Mouse (Mus musculus) heart, embryonic 14.5 days (tissue): ENCODE measurements around the gene Rin2. TPM values are rescaled to one million over a fixed set of nuclear protein-coding genes. Genes with fewer than 3 reads are reported as not detected.

Experiments
- ATAC-seq: fragments of 200-750 bp; cut with Nextera tagmentation; 2 replicates; pipeline ENCODE4 v1.8.0; 2017; ENCODE audit warnings: low read depth, moderate TSS enrichment; ENCODE audit not compliant: insufficient number of reproducible peaks, insufficient read depth, low FRiP score
- H3K27ac ChIP-seq, 2 experiments: fragments of 200-500 bp in 1 of 2; fragments of 300-500 bp in 1 of 2; sonication (generic) in 1 of 2; replicated peaks in 1 of 2; 2 replicates each; pipeline ENCODE4 v1.5.1; 2012 to 2014; ENCODE audit warnings: low read depth in 2 of 2, low read length in 2 of 2, control low read depth in 1 of 2, mild to moderate bottlenecking in 1 of 2, mixed read lengths in 1 of 2; ENCODE audit not compliant: control insufficient read depth in 1 of 2, insufficient read depth in 1 of 2
- H3K27me3 ChIP-seq: fragments of 300-500 bp; sonication (generic); 2 replicates; pipeline ENCODE4 v1.6.1; 2014; ENCODE audit warnings: mild to moderate bottlenecking, low read length, control low read depth; ENCODE audit not compliant: control insufficient read depth, insufficient read depth
- H3K36me3 ChIP-seq: fragments of 300-500 bp; sonication (generic); 2 replicates; pipeline ENCODE4 v1.6.1; 2014; ENCODE audit warnings: mild to moderate bottlenecking, control low read depth, low read length, mixed read lengths; ENCODE audit not compliant: control insufficient read depth, insufficient read depth
- H3K4me1 ChIP-seq, 2 experiments: fragments of 200-500 bp in 1 of 2; fragments of 300-500 bp in 1 of 2; sonication (generic) in 1 of 2; 2 replicates each; pipeline ENCODE4 v1.6.1; 2012 to 2014; ENCODE audit warnings: low read length in 2 of 2, control low read depth in 1 of 2, mixed read lengths in 1 of 2; ENCODE audit not compliant: control insufficient read depth in 2 of 2, insufficient read depth in 2 of 2
- H3K4me2 ChIP-seq: fragments of 300-500 bp; sonication (generic); 2 replicates; pipeline ENCODE4 v1.6.1; 2014; ENCODE audit warnings: mild to moderate bottlenecking, low read length
- H3K4me3 ChIP-seq, 2 experiments: fragments of 200-500 bp in 1 of 2; fragments of 300-500 bp in 1 of 2; sonication (generic) in 1 of 2; 2 replicates each; pipeline ENCODE4 v1.5.1; 2012 to 2014; ENCODE audit warnings: low read length in 2 of 2, mild to moderate bottlenecking in 2 of 2, control low read depth in 1 of 2, low read depth in 1 of 2, moderate library complexity in 1 of 2; ENCODE audit not compliant: control insufficient read depth in 1 of 2, insufficient read depth in 1 of 2
- H3K9ac ChIP-seq: fragments of 300-500 bp; sonication (generic); 2 replicates; pipeline ENCODE4 v1.6.1; 2014; ENCODE audit warnings: mild to moderate bottlenecking, low read length
- H3K9me3 ChIP-seq: fragments of 300-500 bp; sonication (generic); 2 replicates; pipeline ENCODE4 v1.6.1; 2016; ENCODE audit warnings: low read length, control low read depth; ENCODE audit not compliant: control insufficient read depth
- WGBS: fragments of 180-500 bp; shearing (Covaris S2); extraction: QIAGEN DNeasy Blood & Tissue Kit; methylation state at CpG from one replicate; pipeline ENCODE4 v1.1.7; 2014; 5-methylcytosine and 5-hydroxymethylcytosine counted together
- polyA plus RNA-seq: library from polyadenylated mRNA; unstranded; fragments of >200 nt; fragmentation: Nextera tagmentation; extraction: Ambion mirVana; gene quantifications from 2 replicates; pipeline ENCODE4 v1.2.1, GENCODE M21; 2014

Rin2 gene
- polyA plus RNA-seq, 1 experiment from 2014 or later: 20.8 TPM

DNA sequence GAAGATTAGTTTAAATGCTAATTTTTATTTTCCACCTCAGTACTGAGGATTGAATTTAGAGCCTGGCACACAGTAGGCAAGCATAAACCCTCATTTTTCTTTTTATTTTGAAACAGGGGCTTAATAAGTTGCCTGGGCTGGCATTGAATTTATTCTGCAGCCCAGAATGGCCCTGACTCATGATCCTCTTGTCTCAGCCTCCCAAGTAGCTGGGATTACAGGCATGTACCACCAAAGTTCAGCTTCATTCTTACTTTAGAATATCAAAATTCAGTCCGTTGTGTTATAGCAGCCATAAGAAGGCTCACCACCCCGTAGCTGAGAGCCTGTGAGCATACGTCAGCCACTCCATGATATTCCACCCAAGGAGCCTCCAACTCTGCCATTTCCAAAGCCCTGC, 191.2 kb downstream of the Rin2 start:
- WGBS: 95% methylated on average over 3 of the region's 3 CpGs
- H3K27ac ChIP-seq: no peak overlapping the region
- no peaks in the 10 kb centered on the region for H3K27me3 ChIP-seq
- H3K4me1 ChIP-seq: peaks cover 10 to 17% of the 10 kb centered on the region in 2 experiments
- H3K9ac ChIP-seq: no peak overlapping the region
- H3K4me3 ChIP-seq: no peak overlapping the region
- H3K36me3 ChIP-seq: peaks cover 11% of the 10 kb centered on the region; the same call in 1 of the 2 replicates
- no peak overlapping the region for H3K4me2 ChIP-seq
- ATAC-seq: no peak
- H3K9me3 ChIP-seq: 0 out of 2 replicates have a peak, but pooled peaks cover 6% of the 10 kb centered on the region

DNA sequence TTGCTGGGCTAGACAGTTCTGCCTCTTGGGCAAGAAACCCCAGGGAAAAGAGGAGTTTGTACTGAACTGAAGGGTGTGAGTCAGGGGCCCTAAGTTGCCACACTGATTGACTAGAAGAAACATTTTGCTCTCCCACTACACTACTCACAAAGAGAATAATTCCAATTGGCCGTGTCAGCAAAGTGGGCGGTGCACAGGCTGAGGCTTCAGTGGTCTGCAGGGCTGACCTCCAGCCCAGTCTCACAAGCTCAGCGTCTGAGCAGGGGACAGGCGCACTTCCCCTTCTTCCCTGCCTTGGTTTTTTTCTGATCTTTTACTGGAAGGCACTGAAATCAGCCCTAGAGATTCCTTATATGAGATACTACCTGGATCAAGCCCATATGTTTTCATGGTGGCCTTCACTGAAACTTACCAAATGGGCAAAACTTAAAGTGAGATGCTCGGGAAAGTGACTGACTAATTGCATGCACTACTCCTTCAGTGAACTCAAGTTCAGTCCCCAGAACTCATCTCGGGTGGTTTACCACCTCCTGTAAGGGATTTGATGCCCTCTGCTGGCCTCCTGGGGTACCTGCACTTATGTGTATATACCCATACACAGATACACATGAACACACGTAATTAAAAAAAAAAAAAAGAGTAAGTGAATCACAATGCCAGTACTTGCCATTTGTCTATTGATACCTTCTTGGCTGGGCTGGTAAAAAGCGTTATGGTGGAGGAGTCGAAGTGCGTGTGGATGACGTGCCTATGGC, 191.9 kb downstream of the Rin2 start:
- H3K9me3 ChIP-seq: 0 out of 2 replicates have a peak, but pooled peaks cover 6% of the 10 kb centered on the region
- peaks cover 7 to 11% of the 10 kb centered on the region in 2 experiments for H3K4me1 ChIP-seq
- H3K9ac ChIP-seq: no peak overlapping the region
- H3K27ac ChIP-seq: no peak overlapping the region
- H3K4me2 ChIP-seq: no peak overlapping the region
- no peaks in the 10 kb centered on the region for H3K27me3 ChIP-seq
- H3K36me3 ChIP-seq: peaks cover 11% of the 10 kb centered on the region; the same call in 1 of the 2 replicates
- WGBS: 91% methylated on average over 11 of the region's 11 CpGs
- ATAC-seq: no peak
- H3K4me3 ChIP-seq: no peak overlapping the region

DNA sequence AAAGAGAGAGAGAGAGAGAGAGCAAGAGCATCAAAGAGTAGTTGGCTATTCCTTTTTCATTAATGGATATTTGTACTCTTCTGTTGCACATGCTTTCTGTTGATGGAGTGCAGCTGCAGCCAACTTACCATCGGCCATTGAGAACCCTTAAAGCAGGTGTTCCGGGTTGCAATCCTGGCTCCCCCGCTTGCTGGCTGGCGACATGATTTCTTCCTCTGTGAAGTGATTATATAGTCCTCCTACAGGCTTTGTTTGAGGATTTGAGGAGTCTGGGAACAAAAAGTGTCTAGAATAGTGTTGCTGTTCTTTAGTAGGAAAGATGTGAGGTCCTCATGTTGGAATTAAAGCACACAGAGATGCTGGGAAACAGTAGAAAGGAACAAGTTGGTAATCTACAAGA, 196.3 kb downstream of the Rin2 start:
- H3K36me3 ChIP-seq: peaks cover 21% of the 10 kb centered on the region
- no peak overlapping the region for H3K27ac ChIP-seq
- 91% methylated on average over 4 of the region's 4 CpGs for WGBS
- 0 out of 2 replicates have a peak, but pooled peaks cover 6% of the 10 kb centered on the region for H3K9me3 ChIP-seq
- H3K4me2 ChIP-seq: no peak overlapping the region
- ATAC-seq: no peak
- H3K4me1 ChIP-seq: peaks cover 0 to 4% of the 10 kb centered on the region in 2 experiments; a peak in 1 of 4 replicates
- H3K27me3 ChIP-seq: no peaks in the 10 kb centered on the region
- H3K9ac ChIP-seq: no peak overlapping the region
- H3K4me3 ChIP-seq: no peak overlapping the region

DNA sequence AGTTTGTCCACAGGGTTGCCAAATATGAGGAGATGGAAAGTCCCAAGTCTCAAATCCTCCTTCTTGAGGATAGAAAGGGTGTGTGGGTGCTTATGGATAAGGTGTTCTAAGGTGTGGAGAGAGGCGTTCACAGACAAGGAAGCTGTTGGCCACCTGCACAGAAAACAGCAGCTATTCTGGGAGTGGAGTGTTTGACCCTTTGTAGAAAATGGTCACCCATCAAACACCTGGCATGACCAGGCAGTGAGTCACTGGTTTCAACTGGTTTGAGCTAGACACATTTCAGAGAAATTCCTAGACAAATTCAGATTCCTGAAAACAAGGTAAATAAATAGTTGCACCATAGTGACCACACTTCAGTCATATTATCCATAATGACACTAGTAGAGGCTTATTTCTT, 197.1 kb downstream of the Rin2 start:
- peaks cover 0 to 4% of the 10 kb centered on the region in 2 experiments; a peak in 1 of 4 replicates for H3K4me1 ChIP-seq
- no peak overlapping the region for H3K9ac ChIP-seq
- 0 out of 2 replicates have a peak, but pooled peaks cover 3% of the 10 kb centered on the region for H3K9me3 ChIP-seq
- H3K27ac ChIP-seq: no peak overlapping the region
- H3K4me3 ChIP-seq: no peak overlapping the region
- WGBS: 84% methylated on average over 1 of the region's 1 CpGs
- no peaks in the 10 kb centered on the region for H3K27me3 ChIP-seq
- peaks cover 24% of the 10 kb centered on the region for H3K36me3 ChIP-seq
- no peak for ATAC-seq
- H3K4me2 ChIP-seq: no peak overlapping the region

DNA sequence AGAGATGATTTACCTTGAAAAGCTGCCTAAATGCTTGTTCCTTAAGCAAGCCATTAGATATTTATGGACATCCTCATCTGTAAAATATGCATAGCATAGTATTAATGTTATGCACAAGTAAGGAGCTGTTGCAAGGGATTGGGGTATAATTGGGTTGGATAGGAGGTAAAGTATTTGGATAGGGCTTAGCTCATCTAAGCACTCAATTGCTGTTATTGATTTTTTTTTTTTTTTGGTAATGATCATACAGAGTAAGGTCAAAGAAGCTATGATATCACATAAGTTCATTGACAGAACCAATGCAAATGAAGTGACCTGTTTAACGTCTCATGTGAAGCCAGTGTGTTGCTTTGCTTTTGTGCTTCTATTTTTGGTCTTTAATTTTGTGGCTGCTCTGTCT, 198.9 kb downstream of the Rin2 start:
- H3K27ac ChIP-seq: no peak overlapping the region
- H3K27me3 ChIP-seq: no peaks in the 10 kb centered on the region
- peaks cover 0 to 4% of the 10 kb centered on the region in 2 experiments; a peak in 1 of 4 replicates for H3K4me1 ChIP-seq
- H3K4me2 ChIP-seq: no peak overlapping the region
- H3K36me3 ChIP-seq: peaks cover 42% of the 10 kb centered on the region
- H3K9ac ChIP-seq: no peak overlapping the region
- WGBS: 44% methylated on average over 1 of the region's 1 CpGs
- 0 out of 2 replicates have a peak, but pooled peaks cover 3% of the 10 kb centered on the region for H3K9me3 ChIP-seq
- ATAC-seq: no peak
- no peak overlapping the region for H3K4me3 ChIP-seq

DNA sequence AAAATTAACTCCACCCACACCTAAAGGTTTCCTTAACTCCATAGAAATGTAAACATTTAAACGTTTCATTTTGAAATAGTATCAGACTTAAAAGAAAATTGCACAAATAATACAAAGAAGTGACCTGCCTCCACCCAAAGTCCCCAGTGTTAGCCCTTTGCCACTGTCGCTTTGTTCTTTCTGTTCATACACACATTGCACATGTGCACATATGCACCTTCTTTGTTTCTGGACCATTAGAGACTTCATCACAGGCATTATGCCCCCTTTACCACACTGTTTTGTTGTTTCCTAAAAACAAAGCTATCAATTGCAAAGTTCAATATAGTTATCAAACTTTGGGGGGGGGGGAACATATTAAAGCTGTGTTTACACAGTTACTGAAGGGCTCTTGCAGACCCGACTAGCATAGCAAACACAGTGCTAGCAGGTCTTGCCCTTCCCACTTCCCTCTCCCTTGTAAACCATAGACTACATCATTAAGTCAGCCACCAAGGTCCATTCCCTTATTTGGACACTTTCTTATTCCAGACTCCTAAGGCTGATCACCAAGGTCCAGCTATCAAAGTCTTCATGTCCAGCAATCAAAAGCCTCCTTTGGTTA, 200.0 kb downstream of the Rin2 start:
- H3K36me3 ChIP-seq: peaks cover 48% of the 10 kb centered on the region
- H3K9ac ChIP-seq: no peak overlapping the region
- H3K4me2 ChIP-seq: no peak overlapping the region
- H3K4me3 ChIP-seq: no peak overlapping the region
- no peaks in the 10 kb centered on the region for H3K9me3 ChIP-seq
- no peak for ATAC-seq
- H3K27me3 ChIP-seq: no peaks in the 10 kb centered on the region
- H3K4me1 ChIP-seq: peaks cover 0 to 4% of the 10 kb centered on the region in 2 experiments; a peak in 1 of 4 replicates
- H3K27ac ChIP-seq: no peak overlapping the region
- 65% methylated on average over 3 of the region's 3 CpGs for WGBS

DNA sequence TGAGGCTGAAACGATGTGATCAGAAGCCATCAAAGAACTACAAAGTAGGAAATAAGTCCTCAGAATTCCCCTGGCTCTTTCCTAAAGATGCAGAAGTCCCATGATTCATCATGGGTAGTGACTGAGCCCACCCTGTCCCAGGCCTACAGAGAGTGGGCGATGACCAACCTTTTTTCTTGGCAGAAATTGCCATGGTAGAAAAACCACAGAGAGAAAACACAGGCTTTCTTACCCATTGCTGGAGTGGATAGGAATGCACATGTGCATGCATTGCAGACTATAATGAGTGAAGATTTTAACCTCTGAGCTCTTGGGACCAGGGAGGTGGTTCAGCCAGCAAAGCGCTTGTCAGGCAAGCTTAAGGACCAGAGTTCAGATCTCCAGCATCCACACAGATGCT, 202.2 kb downstream of the Rin2 start:
- peaks cover 57% of the 10 kb centered on the region for H3K36me3 ChIP-seq
- H3K4me2 ChIP-seq: no peak overlapping the region
- no peaks in the 10 kb centered on the region for H3K9me3 ChIP-seq
- WGBS: 85% methylated on average over 3 of the region's 3 CpGs
- no peak overlapping the region for H3K4me3 ChIP-seq
- ATAC-seq: no peak
- H3K27me3 ChIP-seq: no peaks in the 10 kb centered on the region
- H3K9ac ChIP-seq: no peak overlapping the region
- H3K4me1 ChIP-seq: peaks cover 0 to 4% of the 10 kb centered on the region in 2 experiments; a peak in 2 of 4 replicates
- no peak overlapping the region for H3K27ac ChIP-seq
